Mouse (Mus musculus) 416B (cell line): ENCODE results near the gene Lhpp.
"Not testable (repeated sequence)": the region's sequence is repeated elsewhere in the genome, so short reads cannot be mapped to it uniquely, and the experiment has no call there.

Experiments used
- DNase-seq: peaks from one replicate; pipeline ENCODE4 v3.0.0; 2011; ENCODE audit warnings: low read depth

Lhpp gene

DNA sequence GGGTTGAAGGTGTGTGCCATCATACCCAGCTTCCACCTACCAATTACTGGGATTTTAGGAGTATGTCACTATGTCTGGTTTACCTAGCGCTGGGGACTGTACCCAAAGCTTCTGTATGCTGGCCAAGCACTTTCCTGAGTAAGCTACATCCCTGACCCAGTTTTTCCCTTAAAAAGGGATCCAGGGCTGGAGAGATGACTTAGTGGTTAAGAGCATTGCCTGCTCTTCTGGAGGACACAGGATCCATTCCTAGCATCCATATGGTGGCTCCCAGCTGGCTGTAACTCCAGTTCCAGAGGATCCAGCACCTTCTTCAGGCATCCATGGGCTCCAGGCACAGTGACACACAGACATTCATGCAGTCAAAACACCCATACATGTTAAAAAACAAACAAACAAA, 36.1 kb downstream of the Lhpp start:
- DNase-seq, result no peak

GRCm38 (mm10) chr7:132654412-132654811, 44.0 kb downstream of the Lhpp start:
- DNase-seq, result no peak

DNA sequence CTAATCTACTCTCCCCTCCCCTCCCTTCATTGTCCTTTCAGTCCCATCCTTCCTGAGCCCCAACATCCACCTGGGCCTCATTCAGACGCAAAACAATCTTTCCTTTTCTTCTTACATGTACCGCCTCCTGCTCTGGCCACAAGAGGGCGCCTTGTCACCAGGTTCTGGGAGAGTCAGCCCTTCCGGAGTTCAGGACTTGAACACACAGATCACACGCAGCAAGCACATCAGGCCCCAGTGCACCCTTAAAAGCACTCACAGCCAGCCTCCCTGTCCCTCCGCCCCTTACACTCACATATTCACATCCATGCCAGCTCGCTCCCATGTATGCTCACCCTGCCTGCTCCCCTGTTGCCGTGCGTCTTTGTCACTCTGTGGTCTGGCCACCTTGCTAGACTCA, 45.6 kb downstream of the Lhpp start:
- peak; percentile 95 for DNase-seq

- DNase-seq, result peak; percentile 87
Observed at GRCm38 (mm10) chr7:132656548-132656947, 46.1 kb downstream of the Lhpp start.

- DNase-seq, result no peak
Observed at GRCm38 (mm10) chr7:132657371-132658057, 47.1 kb downstream of the Lhpp start.

DNA sequence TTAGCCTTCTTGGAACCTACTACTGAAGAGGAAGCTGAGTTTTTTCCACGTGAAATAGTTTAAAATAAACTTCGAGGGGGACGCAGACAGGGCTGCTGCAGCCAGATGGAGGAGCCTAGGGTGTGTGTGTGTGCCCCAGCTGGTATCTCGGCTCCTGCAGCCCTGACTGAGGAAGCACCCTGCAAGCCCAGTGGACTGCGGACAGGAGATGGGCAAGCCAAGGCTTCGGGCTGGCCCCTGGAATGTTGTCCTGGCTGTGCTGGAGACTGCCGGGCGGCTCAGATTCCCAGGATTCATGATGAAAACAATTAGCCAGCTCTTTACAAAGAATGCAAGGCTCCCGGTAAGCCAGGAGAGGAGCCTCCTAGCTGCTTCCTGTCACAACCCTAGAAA, 47.6 kb downstream of the Lhpp start:
- DNase-seq, result no peak

- DNase-seq, result no peak
Observed at GRCm38 (mm10) chr7:132658688-132659087, 48.2 kb downstream of the Lhpp start.

GRCm38 (mm10) chr7:132659633-132660032, 49.2 kb downstream of the Lhpp start:
- DNase-seq, result no peak

GRCm38 (mm10) chr7:132662831-132663230, 52.4 kb downstream of the Lhpp start:
- not testable (repeated sequence) for DNase-seq

- DNase-seq, result no peak
Observed at GRCm38 (mm10) chr7:132664815-132665214, 54.4 kb downstream of the Lhpp start.

- DNase-seq, result no peak
Observed at GRCm38 (mm10) chr7:132665664-132666382, 55.4 kb downstream of the Lhpp start.

DNA sequence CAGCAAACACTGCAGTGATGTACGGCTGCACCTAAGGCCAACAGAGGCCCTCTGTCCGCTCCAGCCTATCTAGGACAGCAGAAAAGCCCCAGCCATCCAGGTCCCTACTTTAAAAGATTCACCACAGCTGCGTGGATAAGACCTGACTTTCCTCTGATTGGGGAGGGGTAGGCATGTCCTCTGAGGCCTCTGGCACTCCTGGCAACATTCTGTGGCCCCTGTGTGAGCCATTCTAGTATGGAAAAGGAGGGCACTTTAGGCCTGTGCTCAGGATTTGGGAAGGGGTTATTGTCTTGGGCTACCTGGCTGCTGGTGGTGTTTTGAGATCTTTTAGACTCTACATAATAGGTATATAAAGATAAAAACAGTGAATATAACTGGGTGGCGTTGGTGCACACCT, 56.1 kb downstream of the Lhpp start:
- no peak for DNase-seq

GRCm38 (mm10) chr7:132668604-132669003, 58.2 kb downstream of the Lhpp start:
- no peak for DNase-seq

- DNase-seq, result no peak
Observed at GRCm38 (mm10) chr7:132669999-132670862, 59.8 kb downstream of the Lhpp start.

DNA sequence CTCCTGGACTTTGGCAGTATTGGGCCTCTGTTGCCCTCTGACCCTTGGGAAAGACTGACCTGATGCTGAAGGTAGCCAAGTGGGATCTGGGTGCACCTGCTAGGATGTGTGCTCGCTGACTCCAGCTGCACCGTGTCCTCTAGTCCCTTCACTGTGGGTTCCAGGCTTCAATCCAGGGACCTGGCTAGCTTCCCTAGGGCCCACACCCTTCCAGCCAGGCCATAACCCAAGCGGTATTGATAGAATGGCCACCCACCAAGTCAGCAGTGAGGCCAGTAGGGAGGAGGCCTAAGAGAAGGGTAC, 60.4 kb downstream of the Lhpp start:
- no peak for DNase-seq

- peak; percentile 24 for DNase-seq
Observed at GRCm38 (mm10) chr7:132672481-132672959, 62.1 kb downstream of the Lhpp start.

DNA sequence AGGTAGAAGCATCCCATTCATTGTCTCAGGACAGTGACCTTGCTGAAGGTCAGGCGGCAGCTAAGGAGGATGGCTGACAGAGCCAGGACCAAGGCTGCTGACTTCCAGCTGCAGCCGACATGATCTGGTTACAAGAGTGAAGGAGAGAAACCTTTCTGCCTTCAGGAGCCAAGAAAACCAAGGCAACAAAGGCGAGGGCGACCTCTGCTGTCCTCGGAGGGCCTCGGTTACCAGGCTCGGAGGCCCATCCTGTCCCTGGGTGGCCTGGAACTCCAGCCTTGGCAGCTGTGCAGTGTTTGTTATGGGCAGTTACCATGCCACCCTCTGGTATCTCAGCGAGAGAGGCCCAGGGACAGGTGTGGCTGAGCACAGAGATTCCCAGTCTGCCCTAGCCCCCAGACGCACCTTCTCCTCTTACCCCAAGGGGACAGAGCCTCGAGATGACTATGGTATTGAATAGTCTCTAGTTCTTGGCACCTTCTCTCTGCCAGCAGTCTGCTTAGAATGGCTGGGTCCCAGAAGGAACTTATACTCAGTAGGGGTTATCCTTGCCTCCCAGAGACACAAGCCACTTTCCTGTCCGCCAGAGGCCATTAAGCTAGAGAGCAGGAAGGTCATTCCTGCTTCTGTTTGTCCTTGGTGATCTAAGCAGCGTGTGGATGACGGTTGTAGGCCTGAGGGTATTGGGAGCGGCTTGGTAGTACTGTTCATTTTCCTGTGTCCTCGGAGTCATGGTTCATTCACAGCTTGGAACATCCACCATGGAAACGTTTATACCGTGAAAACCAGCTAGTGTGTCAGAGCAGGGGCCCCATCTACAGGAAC, 63.7 kb downstream of the Lhpp start:
- DNase-seq, result no peak

DNA sequence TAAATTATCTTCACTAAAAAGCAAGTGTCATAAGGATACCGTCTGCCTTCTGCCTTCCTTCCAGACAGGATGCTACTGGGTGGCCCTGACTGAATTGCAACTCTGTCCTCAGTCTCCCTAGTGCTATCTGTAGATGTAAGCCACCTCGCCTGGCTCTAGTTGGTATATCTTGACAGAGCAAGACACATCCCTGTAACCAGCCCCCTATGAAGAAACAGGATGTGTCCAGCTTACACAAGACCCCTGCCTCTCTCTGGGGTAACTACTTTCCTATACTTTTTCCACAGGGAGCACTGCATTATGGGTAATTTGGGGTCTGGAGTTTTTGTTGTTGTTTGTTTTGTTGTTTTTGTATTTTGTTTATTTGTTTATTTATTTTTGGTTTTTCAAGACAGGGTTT, 65.5 kb downstream of the Lhpp start:
- peak; percentile 46 for DNase-seq

- DNase-seq, result no peak
Observed at GRCm38 (mm10) chr7:132679117-132679516, 68.7 kb downstream of the Lhpp start.

DNA sequence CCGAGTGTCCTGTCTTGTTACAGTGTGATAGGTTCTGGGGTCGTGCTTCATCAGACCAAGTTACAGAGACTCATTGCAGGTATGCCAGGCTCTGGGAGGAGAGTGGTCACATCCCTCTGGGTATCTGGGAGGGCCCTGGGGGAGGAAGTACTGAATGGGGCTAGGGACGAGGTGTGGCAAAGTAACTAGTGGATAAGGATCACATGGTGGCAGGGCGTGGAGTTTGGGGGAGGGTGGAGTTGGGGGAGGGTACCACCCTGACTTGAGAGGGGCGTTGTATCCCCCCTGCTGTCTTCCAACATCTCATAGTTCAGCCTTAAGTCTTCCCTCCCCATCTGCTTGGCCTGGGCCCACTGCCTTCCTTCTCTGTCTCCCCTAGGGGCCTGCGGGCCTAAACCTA, 69.1 kb downstream of the Lhpp start:
- no peak for DNase-seq

DNA sequence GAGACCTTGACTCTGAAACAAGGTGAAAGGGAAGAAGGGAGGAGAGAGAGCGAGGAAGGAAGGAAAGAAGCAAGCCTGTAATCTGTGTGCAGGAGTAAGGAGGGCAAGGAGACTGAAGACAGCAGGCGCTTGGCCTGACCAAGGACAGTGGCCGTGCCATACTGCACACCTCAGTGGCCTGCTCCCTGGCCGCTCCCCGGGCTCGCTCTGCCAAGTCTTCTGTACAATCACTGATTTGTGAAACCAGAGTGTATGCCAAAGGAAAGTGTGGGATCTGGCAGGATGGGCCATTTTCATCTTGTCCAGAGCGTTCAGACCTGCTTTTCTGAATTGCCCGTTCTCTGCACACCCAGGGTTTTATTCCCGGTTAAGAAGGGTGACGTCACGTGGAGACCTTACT, 70.9 kb downstream of the Lhpp start:
- no peak for DNase-seq

DNA sequence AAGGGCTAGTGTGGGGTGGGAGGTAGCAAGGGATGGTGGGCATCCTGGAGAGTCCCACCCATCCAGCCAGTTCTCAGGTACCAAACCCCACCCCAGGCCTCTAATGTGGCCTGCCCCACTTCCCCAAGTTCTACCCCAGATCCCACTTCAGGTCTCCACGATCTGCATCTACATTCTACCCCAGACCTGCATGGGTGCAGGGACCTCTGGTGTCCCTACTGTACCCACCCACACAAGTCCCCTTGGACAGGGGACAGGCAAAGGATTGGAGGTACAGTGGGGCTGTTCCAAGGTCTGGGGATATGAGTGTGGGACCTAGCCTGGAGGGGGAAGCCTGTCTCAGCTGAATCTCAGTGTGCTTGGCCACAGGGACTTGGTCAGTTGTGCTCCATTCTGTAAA, 71.4 kb downstream of the Lhpp start:
- DNase-seq, result no peak
